Mouse (Mus musculus) kidney, embryonic 16.5 days (tissue): ENCODE measurements around the gene Selenon. TPM values are rescaled to one million over a fixed set of nuclear protein-coding genes. Genes with fewer than 3 reads are reported as not detected.

Experiments used
- ATAC-seq: fragments of 200-750 bp; cut with Nextera tagmentation; 2 replicates; pipeline ENCODE4 v1.8.0; 2017; ENCODE audit warnings: moderate TSS enrichment; ENCODE audit not compliant: low FRiP score, low TSS enrichment
- H3K27ac ChIP-seq: fragments of 300-500 bp; sonication (generic); 2 replicates; pipeline ENCODE4 v1.5.1; 2014; ENCODE audit warnings: low read length
- H3K27me3 ChIP-seq: fragments of 300-500 bp; sonication (generic); 2 replicates; pipeline ENCODE4 v1.6.1; 2014; ENCODE audit warnings: low read length, control low read depth, mixed read lengths; ENCODE audit not compliant: insufficient read depth
- H3K36me3 ChIP-seq: fragments of 300-500 bp; sonication (generic); 2 replicates; pipeline ENCODE4 v1.6.1; 2014; ENCODE audit warnings: low read length, control low read depth, mixed read lengths; ENCODE audit not compliant: insufficient read depth
- H3K4me1 ChIP-seq: fragments of 300-500 bp; sonication (generic); 2 replicates; pipeline ENCODE4 v1.6.1; 2014; ENCODE audit warnings: low read length, control low read depth, mixed read lengths; ENCODE audit not compliant: insufficient read depth
- H3K4me2 ChIP-seq: fragments of 300-500 bp; sonication (generic); replicated peaks from 2 replicates; pipeline ENCODE4 v1.6.1; 2014; ENCODE audit warnings: low read depth, low read length
- H3K4me3 ChIP-seq: fragments of 300-500 bp; sonication (generic); 2 replicates; pipeline ENCODE4 v1.5.1; 2014; ENCODE audit warnings: mild to moderate bottlenecking, low read length
- H3K9ac ChIP-seq: fragments of 300-500 bp; sonication (generic); replicated peaks from 2 replicates; pipeline ENCODE4 v1.6.1; 2014; ENCODE audit warnings: low read length
- H3K9me3 ChIP-seq: fragments of 300-500 bp; sonication (generic); 2 replicates; pipeline ENCODE4 v1.6.1; 2016; ENCODE audit warnings: low read length, control low read depth
- WGBS: fragments of 180-500 bp; shearing (Covaris S2); extraction: QIAGEN DNeasy Blood & Tissue Kit; methylation state at CpG from one replicate; pipeline ENCODE4 v1.1.7; 2014; 5-methylcytosine and 5-hydroxymethylcytosine counted together
- polyA plus RNA-seq: library from polyadenylated mRNA; unstranded; fragments of >200 nt; fragmentation: Nextera tagmentation; extraction: Ambion mirVana; gene quantifications from 2 replicates; pipeline ENCODE4 v1.2.1, GENCODE M21; 2015

The Selenon gene
- polyA plus RNA-seq, 1 experiment from 2014 or later = 9.7 TPM

DNA sequence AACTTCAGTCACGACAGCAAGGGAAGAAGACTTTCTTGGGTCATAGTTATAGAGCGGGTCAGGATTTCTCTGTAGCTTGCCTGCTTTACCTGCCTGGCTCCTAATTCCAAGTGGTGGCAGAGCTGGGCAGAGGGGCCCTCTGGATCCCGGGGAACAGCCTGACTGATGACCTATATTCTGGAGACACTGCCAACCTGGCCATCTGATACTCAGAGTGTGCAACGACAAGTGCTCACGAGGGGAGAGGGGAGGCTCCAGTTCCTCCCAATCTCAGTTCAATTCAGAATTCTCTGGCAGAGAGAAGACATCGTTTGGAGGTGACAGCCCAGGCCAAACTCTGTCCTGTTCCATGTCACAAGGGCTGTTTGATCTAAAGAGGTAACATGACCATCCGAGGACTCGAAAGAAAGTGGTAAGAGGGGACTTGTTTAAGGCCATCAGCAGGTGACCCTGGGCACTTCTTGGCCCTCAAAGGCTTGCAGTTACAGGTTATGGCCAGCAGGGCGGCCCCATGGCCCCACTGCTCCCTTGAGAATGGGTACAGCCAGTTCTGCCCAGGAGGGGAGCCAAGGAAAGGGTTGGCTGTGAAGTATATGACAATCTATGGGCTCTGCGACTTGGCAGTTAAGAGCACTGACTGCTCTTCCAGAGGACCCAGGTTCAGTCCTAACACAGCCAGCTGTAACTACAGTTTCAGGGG, 38.4 kb upstream of the Selenon start:
- no peak for ATAC-seq
- Histone ChIP-seq H3K27me3 (no peaks in the 10 kb centered on the region), H3K9me3 (no peaks in the 10 kb centered on the region), H3K4me2 (no peak overlapping the region), H3K27ac (no peak overlapping the region), H3K36me3 (no peaks in the 10 kb centered on the region), H3K4me3 (no peak overlapping the region), H3K9ac (no peak overlapping the region), H3K4me1 (peaks cover 13% of the 10 kb centered on the region)
- WGBS = 73% methylated on average over 10 of the region's 10 CpGs

GRCm38 (mm10) chr4:134589786-134590185, 37.8 kb upstream of the Selenon start:
- H3K4me2 ChIP-seq = no peak overlapping the region
- no peak overlapping the region for H3K9ac ChIP-seq
- H3K9me3 ChIP-seq = no peaks in the 10 kb centered on the region
- 71% methylated on average over 9 of the region's 9 CpGs for WGBS
- H3K4me1 ChIP-seq = peaks cover 13% of the 10 kb centered on the region
- no peaks in the 10 kb centered on the region for H3K36me3 ChIP-seq
- no peak overlapping the region for H3K4me3 ChIP-seq
- no peaks in the 10 kb centered on the region for H3K27me3 ChIP-seq
- no peak overlapping the region for H3K27ac ChIP-seq
- ATAC-seq = no peak

DNA sequence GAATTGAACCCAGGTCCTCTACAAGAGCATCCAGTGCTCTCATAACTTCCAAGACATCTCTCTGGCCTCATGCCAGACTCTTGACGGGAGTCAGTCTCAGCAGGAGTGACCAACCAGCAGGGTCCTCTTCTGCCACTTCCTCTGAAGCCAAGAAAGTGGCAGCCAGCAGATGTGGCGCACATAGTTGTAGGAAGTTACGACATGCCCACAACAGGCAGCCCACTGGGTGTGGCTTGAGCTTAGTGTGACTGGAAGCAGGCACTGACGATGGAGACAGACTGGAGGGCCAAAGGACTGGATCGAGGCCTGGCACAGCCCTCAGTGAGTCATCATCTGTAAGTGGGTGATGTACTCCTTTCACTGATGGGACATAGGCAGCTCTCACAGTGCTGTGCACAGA, 37.0 kb upstream of the Selenon start:
- Histone ChIP-seq H3K27me3 (no peaks in the 10 kb centered on the region), H3K27ac (no peak overlapping the region), H3K4me1 (peaks cover 13% of the 10 kb centered on the region), H3K36me3 (no peaks in the 10 kb centered on the region), H3K4me2 (no peak overlapping the region), H3K9me3 (no peaks in the 10 kb centered on the region), H3K9ac (no peak overlapping the region), H3K4me3 (no peak overlapping the region)
- WGBS = 89% methylated on average over 5 of the region's 5 CpGs
- ATAC-seq = no peak

GRCm38 (mm10) chr4:134588287-134588686, 36.3 kb upstream of the Selenon start:
- no peak for ATAC-seq
- Histone ChIP-seq H3K9ac (no peak overlapping the region), H3K4me3 (no peak overlapping the region), H3K4me2 (no peak overlapping the region), H3K27ac (no peak overlapping the region), H3K4me1 (peaks cover 13% of the 10 kb centered on the region), H3K27me3 (no peaks in the 10 kb centered on the region), H3K36me3 (no peaks in the 10 kb centered on the region), H3K9me3 (no peaks in the 10 kb centered on the region)
- 75% methylated on average over 9 of the region's 9 CpGs for WGBS

DNA sequence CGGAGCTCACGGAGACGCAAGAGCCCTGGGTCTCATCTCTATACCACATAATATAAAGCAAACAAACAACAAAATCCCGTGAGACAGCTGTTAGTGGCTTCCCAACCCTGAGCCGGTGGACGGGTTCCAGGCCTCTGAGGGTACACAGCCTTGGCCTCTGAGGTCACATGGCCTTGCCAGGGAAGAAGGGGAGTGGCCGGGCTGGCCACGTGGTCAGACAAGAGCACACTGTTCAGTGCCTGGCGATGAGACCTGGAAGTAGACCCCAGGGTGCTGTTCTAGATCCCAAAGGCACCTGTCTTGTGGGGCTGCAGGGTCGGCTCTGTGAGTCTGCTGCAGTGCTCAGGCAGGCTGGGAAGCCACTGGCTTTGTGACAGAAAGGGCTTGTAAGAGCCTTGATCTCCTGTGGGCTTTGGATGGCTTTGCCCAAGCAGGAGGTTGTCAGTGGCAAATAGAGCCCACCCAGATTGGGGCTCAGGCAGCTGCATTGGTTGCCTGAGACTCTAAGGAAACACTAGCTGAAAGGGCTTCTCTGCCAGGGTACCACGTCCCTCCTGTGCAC, 35.8 kb upstream of the Selenon start:
- ATAC-seq = no peak
- H3K9me3 ChIP-seq = no peaks in the 10 kb centered on the region
- H3K27me3 ChIP-seq = no peaks in the 10 kb centered on the region
- no peak overlapping the region for H3K27ac ChIP-seq
- peaks cover 13% of the 10 kb centered on the region for H3K4me1 ChIP-seq
- H3K36me3 ChIP-seq = no peaks in the 10 kb centered on the region
- H3K4me3 ChIP-seq = no peak overlapping the region
- no peak overlapping the region for H3K4me2 ChIP-seq
- H3K9ac ChIP-seq = no peak overlapping the region
- WGBS = 54% methylated on average over 11 of the region's 11 CpGs

GRCm38 (mm10) chr4:134586631-134587030, 34.7 kb upstream of the Selenon start:
- 96% methylated on average over 1 of the region's 1 CpGs for WGBS
- no peak overlapping the region for H3K27ac ChIP-seq
- H3K4me2 ChIP-seq = no peak overlapping the region
- peaks cover 7% of the 10 kb centered on the region for H3K4me1 ChIP-seq
- H3K36me3 ChIP-seq = no peaks in the 10 kb centered on the region
- H3K9me3 ChIP-seq = no peaks in the 10 kb centered on the region
- no peak overlapping the region for H3K9ac ChIP-seq
- ATAC-seq = no peak
- no peak overlapping the region for H3K4me3 ChIP-seq
- no peaks in the 10 kb centered on the region for H3K27me3 ChIP-seq

GRCm38 (mm10) chr4:134586126-134586525, 34.2 kb upstream of the Selenon start:
- WGBS = 91% methylated on average over 7 of the region's 7 CpGs

DNA sequence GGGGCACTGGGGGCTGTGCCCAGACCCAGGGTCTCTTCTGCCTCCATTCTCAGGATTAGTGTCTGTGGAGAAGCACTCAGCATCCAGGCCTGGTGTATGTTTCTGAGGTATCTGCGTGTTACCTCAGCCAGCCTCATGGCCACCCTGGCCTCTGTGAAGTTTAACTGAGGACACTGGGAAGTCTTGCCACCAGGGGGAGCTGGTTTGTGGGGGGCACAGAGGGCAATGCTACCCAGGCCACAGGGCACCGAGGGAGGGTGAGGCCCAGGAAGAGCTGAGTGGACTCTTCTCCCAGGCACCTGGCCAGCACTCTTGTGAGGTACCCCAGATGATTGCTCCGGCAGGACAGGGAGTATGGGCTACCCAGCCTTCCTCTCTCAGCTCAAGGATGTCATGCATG, 31.5 kb upstream of the Selenon start:
- WGBS = 57% methylated on average over 3 of the region's 3 CpGs

More at GRCm38 (mm10) chr4:134586126-134586525, 34.2 kb upstream of the Selenon start:
- Histone ChIP-seq H3K4me2 (no peak overlapping the region), H3K27me3 (no peaks in the 10 kb centered on the region), H3K9me3 (no peaks in the 10 kb centered on the region), H3K27ac (no peak overlapping the region), H3K4me3 (no peak overlapping the region), H3K36me3 (no peaks in the 10 kb centered on the region), H3K9ac (no peak overlapping the region), H3K4me1 (peaks cover 2% of the 10 kb centered on the region)
- no peak for ATAC-seq

GRCm38 (mm10) chr4:134581365-134581764, 29.4 kb upstream of the Selenon start:
- no peak for ATAC-seq
- H3K27me3 ChIP-seq = no peaks in the 10 kb centered on the region
- no peaks in the 10 kb centered on the region for H3K9me3 ChIP-seq
- H3K4me1 ChIP-seq = peaks cover 15% of the 10 kb centered on the region
- 56% methylated on average over 8 of the region's 8 CpGs for WGBS
- no peak overlapping the region for H3K27ac ChIP-seq
- no peak overlapping the region for H3K4me3 ChIP-seq
- no peaks in the 10 kb centered on the region for H3K36me3 ChIP-seq
- no peak overlapping the region for H3K4me2 ChIP-seq
- no peak overlapping the region for H3K9ac ChIP-seq

More for the DNA sequence above, 31.5 kb upstream of the Selenon start:
- ATAC-seq = no peak
- no peak overlapping the region for H3K4me2 ChIP-seq
- H3K4me1 ChIP-seq = peaks cover 15% of the 10 kb centered on the region
- no peak overlapping the region for H3K27ac ChIP-seq
- no peaks in the 10 kb centered on the region for H3K36me3 ChIP-seq
- H3K9ac ChIP-seq = no peak overlapping the region
- H3K4me3 ChIP-seq = no peak overlapping the region
- no peaks in the 10 kb centered on the region for H3K27me3 ChIP-seq
- H3K9me3 ChIP-seq = no peaks in the 10 kb centered on the region

DNA sequence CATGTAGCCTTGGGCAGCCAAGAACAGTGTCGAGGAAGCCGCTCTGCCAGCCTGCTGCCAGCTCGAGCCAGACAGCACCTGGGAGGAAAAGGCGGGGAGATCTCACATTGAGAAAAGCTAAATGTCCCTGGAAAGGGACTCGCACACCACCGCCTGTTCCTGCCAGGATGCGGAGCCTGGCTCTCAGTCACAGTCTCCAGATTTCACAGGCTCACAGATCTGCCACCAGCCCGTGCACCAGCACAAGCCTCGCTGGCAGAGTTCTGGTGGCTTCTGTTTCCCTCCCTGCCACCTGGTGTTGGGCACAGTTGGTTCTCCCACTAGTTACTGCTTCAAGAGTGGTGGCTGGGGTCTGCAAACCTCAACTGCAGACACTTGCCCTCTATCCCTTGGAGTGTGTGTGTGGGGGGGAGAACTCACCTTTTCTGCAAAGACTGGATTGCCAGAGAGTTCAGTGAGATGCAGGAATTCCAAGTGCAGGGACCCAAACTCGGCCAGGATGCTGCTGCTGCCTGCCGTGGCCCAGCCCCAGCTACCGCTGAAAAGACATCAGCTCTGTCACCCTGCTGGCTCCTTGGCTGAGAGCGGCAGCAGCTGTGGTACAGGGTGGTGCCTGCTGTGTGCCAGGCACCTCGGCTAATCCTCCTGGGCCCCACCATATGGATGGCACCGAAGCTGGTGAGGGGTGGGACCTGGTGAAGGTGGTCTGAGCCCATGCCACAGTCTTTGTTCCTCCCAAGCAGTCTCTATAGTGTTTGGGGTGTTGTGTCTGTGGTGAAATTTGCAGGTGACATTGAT, 28.6 kb upstream of the Selenon start:
- Histone ChIP-seq H3K4me2 (no peak overlapping the region), H3K4me3 (no peak overlapping the region), H3K27ac (no peak overlapping the region), H3K9ac (no peak overlapping the region), H3K4me1 (peaks cover 15% of the 10 kb centered on the region), H3K27me3 (no peaks in the 10 kb centered on the region), H3K36me3 (no peaks in the 10 kb centered on the region), H3K9me3 (no peaks in the 10 kb centered on the region)
- WGBS = 82% methylated on average over 15 of the region's 15 CpGs
- no peak for ATAC-seq
